Mouse (Mus musculus): ENCODE measurements at regions not wholly inside any gene's neighbourhood (a gene's known extent, or its start where the extent isn't known, plus 50 kb on each side); places are given as distances from the start of the nearest gene placed in this dataset.

DNA sequence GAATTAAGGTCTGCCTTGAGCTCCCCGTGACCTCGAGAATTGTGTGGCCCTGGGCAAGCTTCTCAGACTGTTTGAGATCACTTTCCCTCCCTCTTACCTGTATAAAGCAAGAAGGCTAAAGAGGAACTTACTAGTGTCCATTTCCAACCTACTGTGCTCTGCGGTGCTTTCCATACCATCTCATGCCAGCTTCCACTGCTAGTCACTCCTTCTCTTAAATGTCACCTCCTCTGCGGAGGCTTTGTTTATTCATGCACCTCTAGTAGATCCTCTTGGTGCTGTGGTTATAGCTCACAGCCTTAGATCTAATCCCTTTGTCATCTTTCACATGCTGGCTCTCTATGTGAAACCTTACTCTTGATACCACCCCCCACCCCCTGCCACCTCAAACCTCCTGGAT, 2310.3 kb upstream of the Lrrc6 start:
- DNase-seq (ENCODE audit: low spot score), result no peak

DNA sequence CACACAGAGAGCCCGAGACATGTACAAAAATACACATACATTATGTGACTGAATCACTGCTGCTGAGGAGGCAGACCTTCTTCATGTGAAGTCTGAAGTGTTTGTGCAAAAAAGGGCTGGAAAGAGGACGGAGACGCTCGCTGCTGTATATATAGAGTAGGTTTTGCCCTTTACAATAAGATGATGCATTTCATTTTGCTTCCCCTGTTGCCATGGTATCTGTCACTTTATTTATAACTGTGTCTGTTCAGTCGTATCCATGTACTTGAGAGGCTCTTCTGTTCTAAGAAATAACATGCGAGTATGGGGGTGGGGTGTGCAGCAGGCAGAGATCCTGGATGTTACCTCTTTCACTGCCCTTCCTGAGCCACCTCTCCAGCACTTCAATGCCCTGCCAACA, 2309.9 kb upstream of the Lrrc6 start:
- no peak for DNase-seq (ENCODE audit: low spot score)

DNA sequence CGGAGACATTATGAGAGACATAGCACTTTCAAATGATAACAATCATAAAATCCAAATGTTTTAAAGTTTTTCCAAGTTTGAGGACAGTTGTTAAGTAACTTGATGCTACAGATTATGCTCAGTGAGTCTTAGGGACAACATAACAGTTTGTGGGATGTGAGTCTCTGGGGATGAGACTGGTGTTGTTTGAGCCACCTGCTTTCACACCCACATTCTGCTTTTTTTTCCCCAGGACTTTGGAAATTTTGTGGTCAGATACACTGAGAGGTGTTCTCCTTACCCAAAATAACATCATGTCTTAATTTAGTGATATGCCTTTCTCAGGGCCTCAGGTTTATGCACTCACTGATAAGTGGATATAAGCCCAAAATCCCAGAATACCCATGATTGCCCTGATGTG, 2307.5 kb upstream of the Lrrc6 start:
- DNase-seq (ENCODE audit: low spot score), result no peak

DNA sequence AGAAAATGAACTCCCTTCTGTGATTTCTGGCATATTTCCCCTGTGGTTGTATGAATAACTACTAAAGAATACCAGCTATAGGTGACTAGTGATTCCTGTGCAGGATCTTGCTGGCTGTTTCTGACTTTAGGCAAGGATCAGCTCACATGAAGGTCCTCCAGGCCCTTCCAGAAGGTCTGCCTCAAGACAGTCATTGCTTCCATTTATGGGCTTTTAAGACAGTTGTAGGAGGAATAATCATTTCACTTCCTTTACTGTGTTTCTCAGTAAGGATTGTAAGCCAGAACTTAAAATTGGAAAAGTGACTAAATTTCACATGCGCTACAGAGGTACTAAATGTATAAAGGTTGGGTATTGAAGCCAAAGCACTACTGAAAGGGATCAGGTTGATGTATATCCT, 2303.5 kb upstream of the Lrrc6 start:
- DNase-seq (ENCODE audit: low spot score), result no peak

DNA sequence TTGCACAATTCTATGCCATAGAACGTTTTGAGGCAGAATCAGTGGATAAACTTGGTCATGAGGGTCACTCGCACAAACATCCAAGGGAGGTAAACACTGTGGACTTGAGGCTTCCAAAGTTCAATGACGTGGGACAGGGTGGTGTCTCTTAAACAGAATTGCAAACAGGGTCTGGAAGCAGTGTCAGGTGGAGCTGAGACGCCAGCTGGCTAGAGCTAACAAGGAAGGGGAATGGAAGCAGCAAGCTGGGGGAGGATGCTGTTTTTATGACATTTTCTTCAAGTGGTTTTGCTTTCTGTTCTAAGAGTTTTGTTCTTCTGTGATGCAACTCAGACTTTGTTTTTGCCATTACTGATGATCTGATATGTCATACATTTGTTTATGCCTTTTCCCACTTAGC, 2301.1 kb upstream of the Lrrc6 start:
- no peak for DNase-seq (ENCODE audit: low spot score)

DNA sequence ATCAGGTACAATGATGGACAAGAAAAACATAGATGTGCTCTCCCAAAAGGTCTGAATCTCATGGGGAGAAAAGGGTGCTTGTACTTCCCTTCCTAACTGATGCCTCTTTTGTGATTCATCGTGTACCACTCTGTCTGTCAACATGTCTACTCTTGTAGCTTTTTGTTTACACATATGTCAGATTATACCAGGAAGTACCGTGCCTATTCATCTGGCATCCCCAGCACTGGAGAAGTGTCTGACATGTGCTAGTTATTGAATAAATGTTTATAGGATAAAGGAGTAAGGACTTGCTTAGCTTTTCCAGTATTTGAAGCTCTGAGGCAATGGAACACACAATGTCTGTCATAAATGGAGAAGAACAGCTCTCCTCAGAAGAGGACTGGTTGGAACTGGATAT, 2296.7 kb upstream of the Lrrc6 start:
- no peak for DNase-seq (ENCODE audit: low spot score)

DNA sequence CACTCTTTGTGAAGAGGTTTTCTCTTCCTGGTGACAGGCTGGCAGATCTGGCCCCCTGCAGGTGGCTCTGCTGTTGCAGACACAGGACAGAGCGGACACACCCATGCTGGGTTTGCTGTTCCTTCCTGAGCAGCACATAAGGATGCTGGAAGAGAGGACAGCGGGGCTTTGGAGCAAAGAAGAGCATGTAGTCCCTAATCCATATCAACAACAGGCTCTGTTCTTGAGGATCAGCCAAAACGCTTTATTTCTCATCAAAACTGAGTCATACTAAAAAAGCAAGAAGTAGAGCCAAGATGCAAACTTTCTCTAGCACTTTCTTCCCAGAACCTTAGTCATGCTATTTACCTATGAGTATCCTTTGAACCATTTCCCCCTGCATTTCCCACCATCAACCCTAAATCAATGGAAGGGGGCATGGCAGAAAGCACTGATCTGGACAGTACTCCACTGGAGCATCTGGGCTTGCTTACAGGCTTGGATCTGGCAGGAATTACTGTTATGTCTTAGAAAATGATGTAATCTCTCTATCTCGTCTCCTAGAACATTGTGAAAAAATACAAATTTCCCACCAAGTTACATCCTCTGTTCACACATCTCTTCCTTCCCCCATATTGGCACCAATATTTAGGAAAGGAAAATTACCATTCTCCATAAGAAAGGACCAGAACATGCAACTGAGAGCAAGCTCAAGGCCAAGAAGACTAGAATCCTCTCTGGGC, 2294.7 kb upstream of the Lrrc6 start:
- peak; percentile 61 for DNase-seq (ENCODE audit: low spot score)

DNA sequence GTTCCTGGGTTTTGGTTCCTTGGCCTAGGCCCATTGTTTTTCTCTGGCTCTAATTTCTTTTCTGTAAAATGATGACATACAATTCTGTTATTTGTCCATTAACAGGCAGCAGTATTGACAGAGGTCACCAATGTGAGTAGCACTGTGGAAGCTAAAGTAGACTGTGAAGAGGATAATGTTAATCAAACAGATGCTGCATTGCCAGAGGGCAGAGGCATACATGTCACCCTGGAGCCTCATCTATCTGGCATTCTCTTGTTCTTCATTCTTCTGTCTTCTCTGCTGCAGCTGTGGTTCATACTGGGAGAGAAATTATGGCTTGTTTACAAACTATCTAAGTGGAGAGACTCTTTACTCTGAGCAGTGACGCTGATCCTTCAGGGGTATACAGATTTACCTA, 2259.2 kb upstream of the Lrrc6 start:
- DNase-seq (ENCODE audit: low spot score), result no peak

DNA sequence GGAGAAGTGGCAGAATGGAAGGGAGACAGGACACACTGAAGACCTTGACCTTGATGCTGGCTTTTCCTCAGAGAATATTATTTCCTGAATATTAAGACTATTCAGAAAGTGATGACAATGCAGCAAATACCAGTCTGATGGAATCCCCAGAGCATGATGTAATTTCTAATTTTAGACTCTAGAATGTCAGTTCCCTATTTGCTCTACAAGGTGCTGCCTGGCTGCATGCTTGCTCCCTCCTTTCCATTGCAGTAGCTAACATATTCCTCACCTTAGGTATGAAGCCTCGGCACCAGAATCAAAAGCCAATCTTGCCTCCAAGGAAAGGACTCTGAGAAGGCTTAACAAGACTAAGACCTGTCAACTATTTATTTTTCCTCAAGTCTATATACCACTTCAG, 2254.5 kb upstream of the Lrrc6 start:
- no peak for DNase-seq (ENCODE audit: low spot score)

DNA sequence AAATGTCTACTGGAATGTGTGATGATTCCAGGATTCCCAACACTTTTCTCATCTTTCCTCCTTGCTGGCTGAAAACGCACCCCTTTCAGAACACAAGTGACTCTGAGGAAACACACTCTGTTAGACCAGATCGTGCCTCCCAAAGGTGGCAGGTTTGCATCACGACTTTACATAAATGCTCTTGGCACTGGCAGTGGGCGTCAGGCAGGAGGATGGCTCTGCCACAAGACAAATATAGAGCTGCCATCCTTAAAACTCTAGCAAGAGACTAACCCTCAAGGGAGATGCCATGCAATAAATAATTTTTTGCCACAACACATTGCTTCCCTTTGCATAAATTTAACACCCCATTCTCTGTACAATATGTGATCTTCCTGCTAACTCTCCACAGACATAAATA, 2254.1 kb upstream of the Lrrc6 start:
- DNase-seq (ENCODE audit: low spot score), result no peak

DNA sequence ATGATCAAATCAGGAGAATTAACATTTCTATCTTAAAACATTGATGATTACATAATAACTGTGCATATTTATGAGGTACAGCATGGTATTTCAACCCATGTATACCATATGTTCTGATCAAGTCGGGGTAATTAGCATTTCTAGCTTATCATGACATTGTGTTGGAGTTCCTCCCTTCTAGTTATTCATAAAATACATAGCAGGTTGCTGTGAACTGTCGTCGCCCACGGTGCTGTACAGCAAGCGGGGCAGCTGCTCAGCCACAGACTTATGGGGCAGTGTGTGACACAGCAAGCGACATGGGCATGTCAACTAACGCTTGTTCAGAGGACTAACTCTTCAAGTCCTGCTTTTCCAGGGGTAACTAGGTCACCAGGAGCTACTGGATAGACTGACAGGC, 2238.6 kb upstream of the Lrrc6 start:
- DNase-seq (ENCODE audit: low spot score), result no peak

DNA sequence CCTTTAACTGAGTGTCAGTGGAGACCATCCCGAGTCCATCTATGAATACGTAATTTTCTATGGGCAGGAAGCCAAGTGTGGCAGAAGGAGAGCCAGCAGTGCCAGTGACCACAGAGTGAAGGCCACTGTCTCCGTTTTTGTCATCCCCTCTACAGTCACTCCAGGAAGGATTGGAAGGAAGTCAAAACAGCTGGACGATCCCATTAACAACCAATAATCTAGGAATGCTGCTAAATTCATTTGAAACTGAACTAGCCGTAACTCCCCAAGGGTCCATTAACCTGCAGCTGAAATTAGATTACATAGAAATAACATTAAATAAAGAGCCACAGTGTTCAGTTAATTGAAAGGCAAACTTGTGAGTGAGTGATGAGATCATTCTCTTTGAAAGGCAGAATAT, 2220.5 kb upstream of the Lrrc6 start:
- DNase-seq (ENCODE audit: low spot score), result no peak

DNA sequence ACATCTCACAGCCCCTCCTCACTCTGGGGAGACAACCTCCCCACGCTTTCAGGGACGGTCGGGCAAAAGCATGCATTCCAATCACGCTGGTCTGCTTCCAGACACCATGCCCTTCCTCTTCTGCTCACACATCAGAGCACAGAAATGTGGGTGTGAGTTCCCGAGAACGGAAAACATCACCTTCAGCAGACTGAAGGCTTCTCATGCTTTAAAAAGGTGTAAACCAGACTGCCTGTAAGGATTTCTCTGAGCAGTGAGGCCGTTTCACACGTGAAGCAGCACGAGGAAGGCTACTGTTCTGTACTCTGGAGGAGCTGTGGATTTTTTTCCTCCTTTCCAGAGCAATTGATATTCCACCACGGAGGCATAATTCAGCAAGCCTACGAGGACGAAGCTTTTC, 2218.8 kb upstream of the Lrrc6 start:
- DNase-seq (ENCODE audit: low spot score), result no peak

DNA sequence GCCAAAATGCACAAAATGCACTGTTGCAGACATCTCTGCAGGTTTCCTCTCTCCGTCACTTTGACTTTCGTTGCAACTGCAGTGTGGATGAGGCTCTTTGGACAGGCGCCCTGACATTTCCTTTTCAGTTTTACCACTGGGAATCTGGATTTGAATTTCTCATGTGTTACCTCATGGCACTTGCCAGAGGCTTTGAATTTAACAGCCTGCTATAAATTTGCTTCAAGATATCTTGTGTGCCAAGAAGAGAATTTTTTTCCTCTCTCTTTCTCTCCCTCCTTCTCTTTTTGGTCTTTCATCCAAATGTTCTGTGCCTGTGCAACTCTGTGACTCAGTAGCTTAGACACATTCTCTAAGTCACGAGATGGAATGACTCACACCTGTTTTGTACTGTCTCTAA, 2213.6 kb upstream of the Lrrc6 start:
- no peak for DNase-seq (ENCODE audit: low spot score)

DNA sequence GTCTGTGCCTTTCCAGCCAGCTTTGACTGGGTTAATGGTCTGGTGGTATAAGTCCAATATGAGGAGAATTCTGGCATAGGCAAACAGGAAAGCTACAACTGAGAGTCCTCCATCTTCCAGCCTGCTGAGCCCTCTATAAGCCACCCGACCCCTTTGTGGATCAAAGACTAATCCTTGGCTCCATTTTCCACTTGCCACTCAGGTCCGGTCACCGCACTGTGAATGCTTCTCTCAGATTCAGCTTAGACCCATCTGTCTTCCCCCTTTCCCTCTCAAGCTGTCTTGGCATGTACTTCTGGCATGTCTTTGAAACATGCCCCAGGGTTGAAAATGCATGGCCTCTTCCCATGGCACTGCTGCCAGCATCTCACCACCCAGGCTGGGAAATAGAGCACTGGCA, 2206.6 kb upstream of the Lrrc6 start:
- no peak for DNase-seq (ENCODE audit: low spot score)

DNA sequence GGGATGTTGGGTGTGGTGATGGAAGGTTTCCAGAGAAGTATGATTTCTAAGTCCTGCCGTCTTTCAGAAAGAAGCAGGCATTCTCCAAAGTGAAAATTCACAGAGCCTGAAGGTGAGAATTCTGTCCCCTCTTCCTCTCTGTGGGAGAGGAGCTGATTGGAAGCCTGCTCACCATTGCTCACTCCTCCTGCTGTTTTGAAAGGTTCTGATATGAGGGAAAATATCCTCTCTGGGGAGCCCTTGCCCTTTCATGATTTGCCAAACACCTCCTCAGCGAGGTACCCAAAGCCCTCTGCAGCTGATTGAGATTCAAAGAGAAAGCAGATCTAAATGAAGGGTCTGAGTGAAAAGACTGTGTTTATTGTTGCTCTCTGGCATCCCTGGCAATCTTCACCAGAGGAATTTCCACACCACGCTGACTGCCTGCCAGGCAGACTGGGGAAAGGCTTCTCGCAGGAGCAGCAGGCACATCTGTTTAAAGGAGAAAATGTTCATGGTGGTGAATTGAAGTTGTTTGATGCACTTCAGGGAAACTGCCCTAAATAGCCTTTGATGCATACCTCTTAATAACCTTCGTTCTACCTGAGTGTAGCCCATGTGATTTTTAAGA, 2194.4 kb upstream of the Lrrc6 start:
- no peak for DNase-seq (ENCODE audit: low spot score)

DNA sequence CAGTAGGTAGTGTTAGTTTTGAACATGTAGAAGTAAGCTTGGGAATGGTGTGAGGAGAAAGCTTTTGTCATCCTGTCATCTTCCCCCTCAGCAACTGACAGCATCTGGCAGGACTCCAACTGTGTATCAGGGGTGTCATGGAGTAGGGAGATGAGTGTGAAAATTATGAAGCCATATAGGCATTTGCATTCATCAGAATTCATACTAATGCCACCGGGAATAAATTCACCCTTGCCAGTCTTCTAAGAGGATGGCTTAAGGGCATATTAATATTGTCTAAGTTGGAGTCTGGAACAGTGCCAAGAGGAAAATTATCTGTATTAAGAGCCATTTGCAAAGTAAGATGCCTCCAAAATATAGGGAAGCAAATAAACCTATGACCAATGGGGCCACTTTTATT, 2166.8 kb upstream of the Lrrc6 start:
- no peak for DNase-seq (ENCODE audit: low spot score)

DNA sequence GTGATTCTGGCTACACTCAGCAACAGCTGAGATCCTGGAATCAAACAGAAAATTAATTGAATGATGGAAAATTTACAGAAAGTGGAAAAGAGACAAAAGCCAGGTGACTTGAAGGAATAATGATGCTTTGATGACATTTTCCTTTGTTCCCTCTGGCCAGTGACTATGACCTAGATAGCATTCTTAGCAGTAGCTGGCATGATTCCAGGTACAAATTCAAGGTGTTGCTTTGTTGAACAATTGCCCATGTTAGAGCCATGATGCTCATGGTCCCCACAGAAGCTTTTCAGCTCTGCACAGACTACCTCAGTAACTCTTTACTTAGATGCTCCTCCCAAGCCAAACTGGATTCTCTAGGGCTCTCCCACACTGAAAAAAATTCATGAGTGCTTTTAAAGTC, 2164.6 kb upstream of the Lrrc6 start:
- no peak for DNase-seq (ENCODE audit: low spot score)

DNA sequence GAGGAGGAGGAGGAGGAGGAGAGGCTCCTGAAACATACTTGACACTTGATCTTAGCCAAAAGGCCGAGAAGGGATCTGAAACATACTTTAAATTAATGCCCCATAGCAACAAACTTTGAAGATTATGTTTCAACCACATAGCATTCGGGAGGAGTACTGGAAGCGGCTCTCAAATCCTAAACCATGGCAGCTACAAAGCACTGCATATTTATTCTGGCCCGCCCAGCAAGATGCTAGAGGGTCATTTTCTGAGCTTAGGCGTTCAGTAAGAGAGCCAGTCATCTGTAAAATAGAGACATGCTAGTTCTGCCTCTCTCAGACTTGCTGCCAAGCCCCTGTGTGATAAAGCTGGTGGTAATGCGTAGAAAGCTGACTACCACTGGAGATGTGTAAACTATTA, 2156.0 kb upstream of the Lrrc6 start:
- no peak for DNase-seq (ENCODE audit: low spot score)

DNA sequence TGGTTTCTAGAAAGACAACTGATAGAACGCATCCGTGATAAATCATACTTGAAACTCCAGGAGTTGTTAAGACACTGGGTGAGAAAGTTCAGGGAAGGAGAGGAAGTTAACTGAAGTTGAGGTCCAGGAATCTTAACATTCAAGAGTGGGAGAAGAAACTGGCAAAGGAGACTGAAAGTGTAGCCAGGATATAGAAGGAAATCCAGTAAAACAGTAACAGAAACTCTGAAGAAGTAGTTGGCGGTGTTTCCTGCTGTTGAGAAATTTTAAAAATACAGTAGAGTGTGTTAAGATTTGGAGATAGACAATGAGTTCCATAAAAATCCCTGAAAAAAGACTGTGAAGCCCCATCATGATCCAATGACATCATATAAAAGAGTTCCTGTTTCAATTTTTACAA, 2154.3 kb upstream of the Lrrc6 start:
- no peak for DNase-seq (ENCODE audit: low spot score)

DNA sequence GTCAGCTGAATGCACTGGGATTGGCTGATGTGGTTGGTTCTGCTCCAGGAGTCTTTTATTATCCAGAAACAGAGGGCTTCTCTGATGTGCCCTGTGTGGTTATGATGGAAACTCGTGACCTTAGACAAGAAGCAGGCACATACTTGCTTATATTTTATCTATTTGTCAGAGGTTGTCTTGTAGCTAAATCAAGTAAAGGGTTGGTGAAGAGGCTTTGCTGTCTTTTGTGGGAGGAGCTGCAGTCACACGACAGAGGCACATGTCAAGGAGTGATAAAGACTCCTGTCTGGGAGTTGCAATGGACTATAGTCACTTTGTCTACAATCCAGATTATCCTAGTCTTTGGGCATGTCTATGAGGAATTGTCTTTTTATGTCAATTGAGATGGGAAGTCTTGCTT, 2149.9 kb upstream of the Lrrc6 start:
- DNase-seq (ENCODE audit: low spot score), result no peak

DNA sequence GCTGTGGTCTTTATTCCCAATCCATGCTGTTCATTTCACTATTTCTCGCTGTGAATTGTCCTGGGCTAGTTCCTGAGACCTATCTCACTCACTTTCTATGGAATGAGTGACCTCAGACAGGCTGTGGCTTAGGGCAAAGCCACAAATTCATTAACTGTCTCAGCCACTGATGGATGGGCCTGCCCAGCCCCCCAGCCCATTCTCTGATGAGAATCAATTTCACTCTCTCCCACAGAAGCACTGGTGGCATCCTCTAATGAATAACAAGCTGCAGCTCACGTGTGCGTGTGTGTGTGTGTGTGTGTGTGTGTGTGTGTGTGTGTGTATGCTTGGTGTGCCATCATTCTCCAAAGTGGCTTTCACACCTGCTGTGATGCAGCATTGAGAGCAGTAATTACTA, 2149.3 kb upstream of the Lrrc6 start:
- no peak for DNase-seq (ENCODE audit: low spot score)

DNA sequence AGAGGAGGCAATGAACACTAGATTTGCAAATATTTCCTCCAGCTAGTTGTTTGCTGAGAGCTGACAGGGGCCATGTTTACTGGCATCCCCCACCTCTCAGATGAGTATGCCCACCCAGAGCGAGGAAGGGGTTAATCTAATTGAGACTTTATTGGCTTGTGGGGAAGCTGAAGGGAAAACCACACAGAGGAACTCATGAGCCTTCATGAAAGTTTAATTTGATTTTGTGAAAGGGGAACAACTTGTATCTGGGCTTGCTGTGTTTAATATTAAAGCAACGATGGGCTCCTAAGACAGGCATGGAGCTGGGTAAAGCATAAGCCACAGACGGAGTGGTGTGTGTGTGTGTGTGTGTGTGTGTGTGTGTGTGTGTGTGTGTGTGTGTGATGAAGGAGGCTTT, 2146.2 kb upstream of the Lrrc6 start:
- DNase-seq (ENCODE audit: low spot score), result no peak

DNA sequence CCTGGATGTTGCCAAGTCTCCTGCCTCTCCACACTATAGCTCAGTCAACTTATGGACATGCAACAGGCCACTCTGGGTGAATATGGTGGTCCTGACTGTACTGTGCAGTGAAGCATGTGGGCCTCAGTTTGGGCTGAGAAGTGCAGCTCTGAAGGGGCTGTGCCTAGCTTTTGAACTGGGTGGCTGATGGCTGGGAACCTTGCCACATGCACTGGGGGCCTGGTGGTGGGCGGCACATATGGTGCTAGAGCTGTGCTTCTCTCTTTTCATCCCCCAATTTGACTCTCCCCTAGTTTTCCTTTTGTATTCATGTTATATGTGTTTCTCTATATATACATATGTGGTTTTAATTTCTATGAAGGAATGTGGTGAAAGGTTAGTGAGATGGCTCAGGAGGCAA, 2144.2 kb upstream of the Lrrc6 start:
- DNase-seq (ENCODE audit: low spot score), result no peak
